Mouse (Mus musculus) limb, embryonic 14.5 days (tissue): ENCODE measurements around the gene Rufy4. TPM values are rescaled to one million over a fixed set of nuclear protein-coding genes. Genes with fewer than 3 reads are reported as not detected.

Source experiments
- ATAC-seq: fragments of 200-750 bp; cut with Nextera tagmentation; 2 replicates; pipeline ENCODE4 v1.8.0; 2017; ENCODE audit warnings: low read depth, moderate number of reproducible peaks, moderate TSS enrichment; ENCODE audit not compliant: low FRiP score
- DNase-seq: peaks from one replicate; pipeline ENCODE4 v3.0.0-alpha.2; 2015; ENCODE audit warnings: low spot score
- H3K27ac ChIP-seq: fragments of 300-500 bp; sonication (generic); replicated peaks from 2 replicates; pipeline ENCODE4 v1.5.1; 2014; ENCODE audit warnings: low read depth, mild to moderate bottlenecking, low read length, moderate library complexity, mixed read lengths
- H3K27me3 ChIP-seq: fragments of 300-500 bp; sonication (generic); 2 replicates; pipeline ENCODE4 v1.6.1; 2014; ENCODE audit warnings: low read length, mixed read lengths; ENCODE audit not compliant: control insufficient read depth, insufficient read depth
- H3K36me3 ChIP-seq: fragments of 300-500 bp; sonication (generic); 2 replicates; pipeline ENCODE4 v1.6.1; 2014; ENCODE audit warnings: mild to moderate bottlenecking, low read length, moderate library complexity, mixed read lengths; ENCODE audit not compliant: control insufficient read depth, insufficient read depth
- H3K4me1 ChIP-seq: fragments of 300-500 bp; sonication (generic); 2 replicates; pipeline ENCODE4 v1.6.1; 2014; ENCODE audit warnings: antibody characterized with exemption, low read length, mixed read lengths; ENCODE audit not compliant: control insufficient read depth, insufficient read depth
- H3K4me2 ChIP-seq: fragments of 300-500 bp; sonication (generic); replicated peaks from 2 replicates; pipeline ENCODE4 v1.6.1; 2014; ENCODE audit warnings: low read depth, mild to moderate bottlenecking, low read length, moderate library complexity; ENCODE audit not compliant: severe bottlenecking
- H3K4me3 ChIP-seq: fragments of 300-500 bp; sonication (generic); replicated peaks from 2 replicates; pipeline ENCODE4 v1.5.1; 2014; ENCODE audit warnings: low read length
- H3K9ac ChIP-seq: fragments of 300-500 bp; sonication (generic); 2 replicates; pipeline ENCODE4 v1.6.1; 2014; ENCODE audit warnings: mild to moderate bottlenecking, low read depth, low read length, moderate library complexity; ENCODE audit not compliant: severe bottlenecking
- H3K9me3 ChIP-seq: fragments of 300-500 bp; sonication (generic); 2 replicates; pipeline ENCODE4 v1.6.1; 2016; ENCODE audit warnings: low read length; ENCODE audit not compliant: control insufficient read depth
- POLR2A ChIP-seq: fragments of 200-500 bp; IDR thresholded peaks from 2 replicates; pipeline ENCODE4 v1.8.0; 2012; ENCODE audit warnings: inconsistent platforms, mild to moderate bottlenecking, moderate library complexity, borderline replicate concordance; ENCODE audit not compliant: insufficient read depth, insufficient read length; ENCODE audit errors: extremely low read depth
- WGBS: fragments of 180-500 bp; shearing (Covaris S2); extraction: QIAGEN DNeasy Blood & Tissue Kit; methylation state at CpG from one replicate; pipeline ENCODE4 v1.1.7; 2014; 5-methylcytosine and 5-hydroxymethylcytosine counted together
- polyA plus RNA-seq, 2 experiments: library from polyadenylated mRNA; depleted of rRNA in 1 of 2; stranded (reverse) in 1 of 2; unstranded in 1 of 2; fragments of >200 nt; fragmentation: Nextera tagmentation in 1 of 2; extraction: Ambion mirVana in 1 of 2; gene quantifications; 2 replicates each; pipeline versions ENCODE4 v1.2.1 to v1.2.3; 2012 to 2014

Rufy4 gene
- polyA plus RNA-seq, 2 experiments: 0.48 to 0.65 TPM

DNA sequence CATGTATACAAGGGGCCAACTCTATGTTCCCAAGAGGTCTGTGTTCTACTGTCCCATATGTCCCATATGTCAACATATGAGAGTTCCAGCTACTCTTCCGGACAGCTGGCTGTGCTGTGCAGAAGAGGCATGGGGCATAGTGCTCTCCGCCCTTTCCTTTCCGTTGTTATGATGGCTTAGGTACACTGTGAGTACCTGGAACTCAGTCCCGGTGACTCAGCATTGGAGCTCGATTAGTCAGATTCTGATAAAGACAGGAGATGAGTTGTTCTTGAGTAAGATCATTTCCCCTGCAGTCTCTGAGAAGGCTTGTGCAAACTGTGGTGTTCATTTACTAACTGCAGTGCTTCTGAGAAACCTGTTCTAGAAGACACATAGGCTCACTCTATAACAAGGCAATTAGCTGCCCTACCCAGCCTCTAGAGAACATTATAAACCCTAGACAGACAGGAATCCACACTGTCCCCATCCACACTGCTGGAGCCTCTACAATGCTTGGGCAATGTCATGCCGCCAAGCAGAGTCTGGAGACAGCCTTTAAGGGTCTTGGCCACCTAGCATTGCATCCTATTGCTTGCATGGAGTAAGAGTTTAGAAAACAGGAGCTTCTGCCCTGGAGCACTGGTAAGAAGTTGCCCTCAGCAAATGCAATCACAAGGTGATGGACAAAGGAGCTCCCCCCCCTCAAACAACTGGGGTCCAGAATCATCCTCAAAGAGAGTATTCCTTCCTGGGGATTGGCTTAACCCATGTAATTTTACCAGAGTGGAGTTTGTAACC lies 24.0 kb downstream of the Rufy4 start:
- H3K4me3 ChIP-seq: no peak overlapping the region
- no peak for TF ChIP-seq POLR2A
- H3K9me3 ChIP-seq: no peaks in the 10 kb centered on the region
- ATAC-seq (no peak), DNase-seq (no peak)
- H3K36me3 ChIP-seq: no peaks in the 10 kb centered on the region
- no peak overlapping the region for H3K27ac ChIP-seq
- H3K4me1 ChIP-seq: no peaks in the 10 kb centered on the region
- 82% methylated on average over 6 of the region's 6 CpGs for WGBS
- no peaks in the 10 kb centered on the region for H3K27me3 ChIP-seq
- no peak overlapping the region for H3K4me2 ChIP-seq
- H3K9ac ChIP-seq: no peak overlapping the region

GRCm38 (mm10) chr1:74150101-74150500 lies 24.8 kb downstream of the Rufy4 start:
- Histone ChIP-seq H3K36me3 (no peaks in the 10 kb centered on the region), H3K4me1 (no peaks in the 10 kb centered on the region), H3K27ac (no peak overlapping the region), H3K4me2 (no peak overlapping the region), H3K4me3 (no peak overlapping the region), H3K27me3 (no peaks in the 10 kb centered on the region), H3K9ac (no peak overlapping the region), H3K9me3 (no peaks in the 10 kb centered on the region)
- no peak for TF ChIP-seq POLR2A
- 82% methylated on average over 3 of the region's 3 CpGs for whole genome bisulfite sequencing
- no peak for ATAC-seq
- no peak for DNase-seq

DNA sequence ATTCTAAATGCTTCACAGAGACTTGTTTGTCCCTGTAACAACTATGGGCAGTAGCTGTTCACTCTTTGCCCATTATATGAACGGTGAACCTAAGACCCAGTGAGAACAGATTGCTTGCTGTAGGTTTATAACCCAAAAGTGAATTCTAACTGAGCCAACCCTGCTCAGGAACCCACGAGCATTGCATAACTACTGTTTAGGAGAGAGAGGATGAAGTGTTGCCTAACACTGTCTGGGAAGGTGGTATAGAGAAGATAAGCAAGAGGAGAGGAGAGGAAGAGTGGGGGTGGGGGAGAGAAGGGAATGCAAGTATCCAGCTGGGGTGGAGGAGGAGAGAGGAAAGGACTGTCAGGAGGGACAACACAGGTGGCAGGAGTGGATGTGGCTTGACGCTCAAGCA lies 25.8 kb downstream of the Rufy4 start:
- Histone ChIP-seq H3K27ac (no peak overlapping the region), H3K4me3 (no peak overlapping the region), H3K4me2 (no peak overlapping the region), H3K27me3 (no peaks in the 10 kb centered on the region), H3K4me1 (no peaks in the 10 kb centered on the region), H3K9me3 (no peaks in the 10 kb centered on the region), H3K36me3 (no peaks in the 10 kb centered on the region), H3K9ac (no peak overlapping the region)
- ATAC-seq: no peak
- TF ChIP-seq POLR2A: no peak
- 72% methylated on average over 3 of the region's 3 CpGs for WGBS
- DNase-seq: no peak

GRCm38 (mm10) chr1:74153461-74154184 lies 28.3 kb downstream of the Rufy4 start, which contains the start of gene Cxcr2:
TSS of gene Cxcr2 (plus strand) at chr1:74153989.
- Histone ChIP-seq H3K9ac (no peak within 1 kb of the TSS), H3K4me3 (no peak within 1 kb of the TSS), H3K4me2 (no peak within 1 kb of the TSS), H3K27ac (no peak within 1 kb of the TSS), H3K27me3 (no peaks in the 10 kb centered on the region), H3K36me3 (no peaks in the 10 kb centered on the region), H3K9me3 (no peaks in the 10 kb centered on the region), H3K4me1 (no peaks in the 10 kb centered on the region)
- TF ChIP-seq POLR2A: no peak
- DNase-seq (no peak), ATAC-seq (no peak)
- 75% methylated on average over 8 of the region's 8 CpGs for WGBS

- Histone ChIP-seq H3K27me3 (no peaks in the 10 kb centered on the region), H3K27ac (no peak overlapping the region), H3K36me3 (no peaks in the 10 kb centered on the region), H3K9ac (no peak overlapping the region), H3K9me3 (no peaks in the 10 kb centered on the region), H3K4me1 (no peaks in the 10 kb centered on the region), H3K4me2 (no peak overlapping the region), H3K4me3 (no peak overlapping the region)
- DNase-seq (no peak), ATAC-seq (no peak)
- no peak for TF ChIP-seq POLR2A
- WGBS: 88% methylated on average over 6 of the region's 6 CpGs
Observed at GRCm38 (mm10) chr1:74155435-74156012, 30.2 kb downstream of the Rufy4 start.
